Mouse (Mus musculus) bone marrow, adult 2 months (tissue): ENCODE measurements around the gene Irf6. TPM values are rescaled to one million over a fixed set of nuclear protein-coding genes. Genes with fewer than 3 reads are reported as not detected.
A peak's percentile ranks its signal among the peaks of the same experiment; 100 is the strongest.

ENCODE experiments used
- H3K27ac ChIP-seq: fragments of 200-500 bp; 2 replicates; pipeline ENCODE4 v1.5.1; 2012; ENCODE audit warnings: low read depth, mild to moderate bottlenecking, control low read depth, inconsistent platforms, low read length; ENCODE audit not compliant: control insufficient read depth, poor library complexity, insufficient read depth
- H3K4me1 ChIP-seq: fragments of 200-500 bp; 2 replicates; pipeline ENCODE4 v1.6.1; 2011; ENCODE audit warnings: low read length; ENCODE audit not compliant: control insufficient read depth, insufficient read depth
- H3K4me3 ChIP-seq: fragments of 200-500 bp; replicated peaks from 2 replicates; pipeline ENCODE3; 2011; ENCODE audit warnings: mild to moderate bottlenecking, low read depth, low read length, control low read depth; ENCODE audit not compliant: control insufficient read depth
- CTCF ChIP-seq: fragments of 200-500 bp; IDR thresholded peaks from 2 replicates; pipeline ENCODE4 v1.5.1; 2011; ENCODE audit warnings: low read length, control low read depth; ENCODE audit not compliant: control insufficient read depth, insufficient read depth
- POLR2A ChIP-seq: fragments of 200-500 bp; IDR thresholded peaks from 2 replicates; pipeline ENCODE4 v1.6.1; 2011; ENCODE audit warnings: low read depth, mild to moderate bottlenecking, control low read depth, low read length, borderline replicate concordance; ENCODE audit not compliant: control insufficient read depth
- WGBS: fragments of 180-500 bp; shearing (Covaris S2); methylation state at CpG from one replicate; pipeline ENCODE4 v1.1.7; 2018; 5-methylcytosine and 5-hydroxymethylcytosine counted together
- polyA plus RNA-seq: library from polyadenylated mRNA; stranded (reverse); fragments of >200 nt; gene quantifications from 2 replicates; pipeline ENCODE4 v1.2.4, GENCODE M21; 2011; ENCODE audit warnings: low replicate concordance; ENCODE audit not compliant: missing spikeins, insufficient read depth, insufficient read length

Gene Irf6
- polyA plus RNA-seq, 1 experiment, result not detected

GRCm38 (mm10) chr1:193197494-193198205, 44.7 kb downstream of the Irf6 start:
- no peak overlapping the region for H3K4me3 ChIP-seq
- peaks cover 2% of the 10 kb centered on the region; the same call in 1 of the 2 replicates for H3K4me1 ChIP-seq
- TF ChIP-seq POLR2A, result no peak
- no peak for TF ChIP-seq CTCF
- H3K27ac ChIP-seq, result no peak overlapping the region
- WGBS, result 84% methylated on average over 18 of the region's 18 CpGs

DNA sequence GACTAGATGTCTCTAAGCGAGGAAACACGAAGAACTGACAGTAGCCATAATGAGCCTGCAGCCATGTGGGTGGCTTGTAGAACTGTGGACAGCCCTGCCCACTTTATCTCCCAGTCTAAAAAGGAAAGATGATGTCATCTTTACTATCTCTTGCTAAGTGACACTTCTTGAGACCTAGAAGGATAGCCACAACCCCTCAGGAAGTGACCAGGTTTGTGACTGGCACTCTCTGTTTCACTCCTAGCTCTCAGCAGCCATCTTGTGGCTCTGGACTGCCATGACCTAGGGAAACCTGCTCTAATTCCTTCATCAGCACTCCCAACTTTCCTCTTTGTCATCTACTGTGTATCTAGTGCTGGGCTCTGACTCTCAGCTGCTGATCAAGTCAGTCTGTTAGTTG, 45.4 kb downstream of the Irf6 start:
- TF ChIP-seq CTCF, result no peak
- TF ChIP-seq POLR2A, result no peak
- WGBS, result 74% methylated on average over 2 of the region's 2 CpGs
- H3K4me1 ChIP-seq, result peaks cover 2% of the 10 kb centered on the region; the same call in 1 of the 2 replicates

DNA sequence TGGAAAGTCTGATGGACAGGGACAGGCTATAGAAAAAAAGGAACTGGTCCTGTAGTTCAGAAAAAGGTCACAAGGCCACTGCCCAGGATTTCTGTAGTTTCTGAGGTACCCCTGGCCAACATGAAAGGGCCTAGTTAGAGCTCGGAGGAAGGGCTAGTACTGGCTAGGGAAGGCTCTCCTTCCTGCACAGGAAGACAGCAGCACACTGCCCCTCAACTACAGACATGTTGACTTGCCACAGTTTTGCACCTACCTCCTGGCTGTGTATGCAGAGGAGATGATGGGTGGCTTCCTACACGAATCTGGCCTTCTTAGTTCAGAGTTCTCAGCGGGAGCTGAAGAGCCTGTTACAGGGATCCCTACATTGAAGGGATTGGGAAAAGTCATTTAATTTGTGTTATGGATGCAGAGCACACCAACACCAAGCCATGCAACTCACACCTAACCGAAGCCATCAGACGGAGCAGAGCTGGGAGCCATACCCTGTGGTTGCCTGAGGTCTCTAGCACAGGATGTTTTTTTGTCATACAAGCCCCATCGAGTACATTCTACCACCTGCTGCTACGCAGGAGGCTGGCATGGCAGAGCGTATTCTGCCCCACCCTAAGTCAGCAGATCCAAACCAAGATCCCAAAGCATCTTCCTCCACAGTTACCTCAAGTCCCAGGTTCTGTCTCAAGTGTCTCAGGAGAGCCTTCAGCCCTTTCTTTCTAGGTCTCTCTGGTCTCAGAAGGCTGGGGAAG, 47.9 kb downstream of the Irf6 start:
- Histone ChIP-seq H3K4me1 (peaks cover 2% of the 10 kb centered on the region; the same call in 1 of the 2 replicates), H3K27ac (peak overlapping the region; percentile 95), H3K4me3 (peak overlapping the region; percentile 83)
- no peak for TF ChIP-seq CTCF
- no peak for TF ChIP-seq POLR2A
- WGBS, result 1% methylated on average over 8 of the region's 8 CpGs

More for the DNA sequence above, 45.4 kb downstream of the Irf6 start:
- Histone ChIP-seq H3K27ac (no peak overlapping the region), H3K4me3 (no peak overlapping the region)

GRCm38 (mm10) chr1:193201383-193201778, 48.5 kb downstream of the Irf6 start, which contains the start of gene Traf3ip3:
Gene Traf3ip3 (minus strand): TSS chr1:193201703.
- Histone ChIP-seq H3K27ac (peak within 1 kb of the TSS; percentile 95), H3K4me1 (peaks cover 2% of the 10 kb centered on the region; the same call in 1 of the 2 replicates), H3K4me3 (peak within 1 kb of the TSS; percentile 83)
- 0% methylated on average over 5 of the region's 5 CpGs for WGBS
- no peak for TF ChIP-seq POLR2A
- no peak for TF ChIP-seq CTCF

GRCm38 (mm10) chr1:193203821-193204220, 50.9 kb downstream of the Irf6 start:
- Histone ChIP-seq H3K4me1 (peaks cover 2% of the 10 kb centered on the region; the same call in 1 of the 2 replicates), H3K27ac (no peak overlapping the region), H3K4me3 (no peak overlapping the region)
- WGBS, result 53% methylated on average over 2 of the region's 2 CpGs
- TF ChIP-seq POLR2A (no peak), CTCF (no peak)

GRCm38 (mm10) chr1:193205431-193205830, 52.5 kb downstream of the Irf6 start:
- TF ChIP-seq CTCF (no peak), POLR2A (no peak)
- H3K27ac ChIP-seq, result no peak overlapping the region
- 89% methylated on average over 2 of the region's 2 CpGs for WGBS
- H3K4me3 ChIP-seq, result no peak overlapping the region
- peaks cover 2% of the 10 kb centered on the region; the same call in 1 of the 2 replicates for H3K4me1 ChIP-seq

- WGBS, result 51% methylated on average over 3 of the region's 3 CpGs
These were observed 54.6 kb downstream of the Irf6 start, which contains the start of gene Lamb3 for GRCm38 (mm10) chr1:193207503-193207902. Gene Lamb3 (plus strand): TSS chr1:193207699.

GRCm38 (mm10) chr1:193208178-193208577, 55.3 kb downstream of the Irf6 start:
- Histone ChIP-seq H3K4me1 (no peaks in the 10 kb centered on the region; the same call in none of the 2 replicates), H3K4me3 (peak overlapping the region; percentile 39), H3K27ac (no peak overlapping the region)
- TF ChIP-seq POLR2A (no peak), CTCF (peak; percentile 99)
- 7% methylated on average over 2 of the region's 2 CpGs for WGBS

More at GRCm38 (mm10) chr1:193207503-193207902, 54.6 kb downstream of the Irf6 start, which contains the start of gene Lamb3:
- TF ChIP-seq POLR2A (no peak), CTCF (no peak)
- no peaks in the 10 kb centered on the region; the same call in none of the 2 replicates for H3K4me1 ChIP-seq
- peak within 1 kb of the TSS; percentile 32; the same call in 1 of the 2 replicates for H3K27ac ChIP-seq
- H3K4me3 ChIP-seq, result peak within 1 kb of the TSS; percentile 39
